Mouse (Mus musculus): ENCODE measurements around the gene Ago3.

GRCm38 (mm10) chr4:126469334-126469733 is 40.0 kb upstream of the Ago3 start:
- TF ChIP-seq POLR2A (IDR thresholded peaks at IDR 0.05; ENCODE audit: insufficient read depth, low read length) (no peak), CTCF (IDR thresholded peaks at IDR 0.05; ENCODE audit: low read depth, low read length) (no peak)
